Mouse (Mus musculus) limb, embryonic 13.5 days (tissue): ENCODE data around the gene Bax. TPM values are rescaled to one million over a fixed set of nuclear protein-coding genes. Genes with fewer than 3 reads are reported as not detected.
"Not testable (repeated sequence)": the region's sequence is repeated elsewhere in the genome, so short reads cannot be mapped to it uniquely, and the experiment has no call there.

Source experiments
- ATAC-seq: fragments of 200-750 bp; cut with Nextera tagmentation; 2 replicates; pipeline ENCODE4 v1.8.0; 2017; ENCODE audit warnings: low read depth, moderate number of reproducible peaks, moderate TSS enrichment; ENCODE audit not compliant: low FRiP score
- H3K27ac ChIP-seq: fragments of 300-500 bp; sonication (generic); 2 replicates; pipeline ENCODE4 v1.5.1; 2015; ENCODE audit warnings: inconsistent platforms, mild to moderate bottlenecking, moderate library complexity
- H3K27me3 ChIP-seq: fragments of 300-500 bp; sonication (generic); 2 replicates; pipeline ENCODE4 v1.6.1; 2015; ENCODE audit warnings: mild to moderate bottlenecking, inconsistent platforms
- H3K36me3 ChIP-seq: fragments of 300-500 bp; sonication (generic); 2 replicates; pipeline ENCODE4 v1.6.1; 2015; ENCODE audit warnings: inconsistent platforms, mild to moderate bottlenecking, moderate library complexity
- H3K4me1 ChIP-seq: fragments of 300-500 bp; sonication (generic); 2 replicates; pipeline ENCODE4 v1.6.1; 2015; ENCODE audit warnings: inconsistent platforms
- H3K4me2 ChIP-seq: fragments of 300-500 bp; sonication (generic); replicated peaks from 2 replicates; pipeline ENCODE4 v1.6.1; 2015; ENCODE audit warnings: inconsistent platforms, mild to moderate bottlenecking, moderate library complexity
- H3K4me3 ChIP-seq: fragments of 300-500 bp; sonication (generic); 2 replicates; pipeline ENCODE4 v1.5.1; 2015; ENCODE audit warnings: moderate library complexity, mild to moderate bottlenecking, inconsistent platforms
- H3K9ac ChIP-seq: fragments of 300-500 bp; sonication (generic); 2 replicates; pipeline ENCODE4 v1.6.1; 2015; ENCODE audit warnings: mild to moderate bottlenecking, inconsistent platforms
- H3K9me3 ChIP-seq: fragments of 300-500 bp; sonication (generic); 2 replicates; pipeline ENCODE4 v1.6.1; 2016; ENCODE audit warnings: inconsistent platforms
- WGBS: fragments of 180-500 bp; shearing (Covaris S2); methylation state at CpG from one replicate; pipeline ENCODE4 v1.1.7; 2015; 5-methylcytosine and 5-hydroxymethylcytosine counted together
- polyA plus RNA-seq: library from polyadenylated mRNA; unstranded; fragments of >200 nt; fragmentation: Nextera tagmentation; extraction: Ambion mirVana; gene quantifications from 2 replicates; pipeline ENCODE4 v1.2.1, GENCODE M21; 2015

Bax gene
- polyA plus RNA-seq, 1 experiment from 2014 or later, result 170 TPM

DNA sequence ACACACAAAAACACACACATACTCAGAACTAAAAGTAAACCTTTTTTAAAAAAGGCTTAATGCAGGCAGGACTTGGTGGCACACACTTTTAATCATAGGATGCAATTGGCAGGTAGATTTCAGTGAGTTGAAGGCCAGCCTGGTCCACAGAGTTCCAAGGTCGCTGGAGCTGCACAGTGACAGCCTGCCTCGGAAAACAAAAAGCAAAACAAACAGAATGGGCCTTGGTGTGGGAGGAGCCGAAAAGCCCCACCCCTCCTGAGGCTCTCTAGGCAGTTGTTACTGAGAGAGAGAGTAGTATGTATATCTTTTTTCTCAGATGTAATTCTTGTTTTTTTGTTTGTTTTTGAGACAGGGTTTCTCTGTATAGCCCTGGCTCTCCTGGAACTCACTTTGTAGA is 24.6 kb upstream of the Bax start:
- no peaks in the 10 kb centered on the region for H3K27me3 ChIP-seq
- H3K4me2 ChIP-seq, result peak overlapping the region; percentile 38
- 20% methylated on average over 3 of the region's 3 CpGs for WGBS
- no peak for ATAC-seq
- H3K27ac ChIP-seq, result no peak overlapping the region
- H3K4me3 ChIP-seq, result no peak overlapping the region
- H3K9ac ChIP-seq, result peak overlapping the region; percentile 31; the same call in 1 of the 2 replicates
- peaks cover 32% of the 10 kb centered on the region for H3K4me1 ChIP-seq
- H3K9me3 ChIP-seq, result no peaks in the 10 kb centered on the region
- H3K36me3 ChIP-seq, result peaks cover 44% of the 10 kb centered on the region

DNA sequence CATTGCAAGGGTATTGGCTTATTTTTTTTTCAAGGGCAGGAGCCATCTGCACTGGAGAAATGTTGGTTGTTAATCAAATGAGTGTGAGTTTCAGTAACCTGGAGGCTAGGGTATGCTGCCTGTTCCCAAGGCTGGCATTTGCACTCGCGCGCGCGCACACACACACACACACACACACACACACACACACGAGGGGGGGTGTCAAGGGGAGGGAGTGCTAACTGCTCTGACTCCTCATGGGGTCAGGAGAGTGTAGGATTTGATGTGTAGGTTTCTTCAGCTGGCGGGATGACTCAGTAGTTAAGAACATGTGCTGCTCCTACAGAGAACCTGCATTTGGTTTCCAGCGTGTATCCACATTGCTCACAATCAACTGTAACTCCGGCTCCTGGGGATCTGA is 24.1 kb upstream of the Bax start:
- ATAC-seq, result no peak
- no peak overlapping the region for H3K27ac ChIP-seq
- H3K4me2 ChIP-seq, result peak overlapping the region; percentile 38
- peaks cover 32% of the 10 kb centered on the region for H3K4me1 ChIP-seq
- WGBS, result 21% methylated on average over 9 of the region's 9 CpGs
- no peaks in the 10 kb centered on the region for H3K27me3 ChIP-seq
- peaks cover 40% of the 10 kb centered on the region for H3K36me3 ChIP-seq
- H3K4me3 ChIP-seq, result no peak overlapping the region
- no peaks in the 10 kb centered on the region for H3K9me3 ChIP-seq
- peak overlapping the region; percentile 31; the same call in 1 of the 2 replicates for H3K9ac ChIP-seq

DNA sequence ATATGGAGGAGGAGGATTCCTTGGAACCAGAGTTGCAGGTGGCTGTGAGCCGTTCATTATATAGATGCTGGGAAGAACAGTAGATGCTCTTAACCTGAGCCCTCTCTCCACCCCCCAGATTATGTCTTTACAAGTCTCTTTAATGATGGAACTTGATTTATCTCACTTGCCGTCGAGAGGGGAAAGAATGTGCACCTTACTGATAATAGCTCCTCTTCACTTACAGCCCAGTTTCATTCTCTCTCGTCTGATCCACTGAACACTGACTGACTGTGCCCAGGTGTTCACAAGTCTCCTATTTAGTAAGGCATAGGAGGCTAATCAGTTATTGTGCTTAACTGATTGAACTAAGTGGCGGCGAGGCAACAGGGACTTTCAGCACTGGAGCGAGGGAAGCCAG is 22.9 kb upstream of the Bax start:
- no peak for ATAC-seq
- 71% methylated on average over 7 of the region's 7 CpGs for WGBS
- H3K4me2 ChIP-seq, result peak overlapping the region; percentile 71; the same call in 1 of the 2 replicates
- no peaks in the 10 kb centered on the region for H3K9me3 ChIP-seq
- peaks cover 27% of the 10 kb centered on the region for H3K36me3 ChIP-seq
- H3K4me3 ChIP-seq, result no peak overlapping the region
- H3K4me1 ChIP-seq, result peaks cover 32% of the 10 kb centered on the region
- H3K9ac ChIP-seq, result no peak overlapping the region
- H3K27me3 ChIP-seq, result no peaks in the 10 kb centered on the region
- no peak overlapping the region for H3K27ac ChIP-seq

DNA sequence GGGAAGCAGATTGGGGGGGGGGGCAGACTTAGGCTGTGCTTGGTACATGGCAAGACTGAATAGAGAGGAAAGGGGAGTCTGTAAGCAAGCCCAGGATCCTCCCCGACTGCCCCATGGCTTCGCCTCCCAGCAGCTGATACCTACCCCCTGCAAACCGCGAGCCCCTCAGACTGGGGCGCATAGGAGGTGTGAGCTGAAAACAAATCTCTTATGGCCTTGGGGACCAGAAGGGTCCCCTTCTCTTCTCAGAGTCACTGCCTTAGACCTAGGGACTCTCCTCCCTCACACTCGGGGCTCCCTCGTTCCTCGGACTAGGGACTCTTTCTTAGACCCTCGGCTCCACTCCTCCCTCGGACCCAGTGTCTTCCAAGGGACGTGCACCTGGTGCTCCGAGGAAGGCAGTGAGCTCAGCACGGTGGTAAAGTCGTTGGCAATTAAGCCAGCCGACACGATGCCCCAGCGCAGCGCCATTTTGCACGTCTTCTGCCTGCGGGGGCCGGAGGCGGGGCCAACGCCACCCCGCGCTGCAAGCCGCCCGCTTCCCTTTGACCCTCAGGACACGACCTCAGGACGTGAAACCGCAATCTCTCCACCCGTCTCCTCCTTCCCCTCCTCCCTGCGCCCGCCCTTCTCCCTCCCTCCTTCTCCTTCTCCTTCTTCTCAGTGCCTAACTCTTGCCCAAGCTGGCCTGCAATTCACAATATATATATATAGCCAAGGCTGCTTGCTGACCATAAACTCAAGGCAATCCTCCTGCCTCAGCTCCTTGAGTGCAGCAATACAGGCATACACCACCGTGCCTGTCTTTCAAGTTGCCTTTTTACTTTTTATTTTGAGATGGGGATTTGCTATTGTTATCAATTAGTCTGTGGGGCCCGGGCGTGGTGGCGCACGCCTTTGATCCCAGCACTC is 21.9 kb upstream of the Bax start, which contains the start of gene Dhdh:
Dhdh (minus strand) TSS at position 513 of the 912 bp plus-strand sequence.
- Histone ChIP-seq H3K36me3 (peaks cover 17% of the 10 kb centered on the region), H3K4me3 (peak within 1 kb of the TSS; percentile 50), H3K27ac (peak within 1 kb of the TSS; percentile 71), H3K4me2 (peak within 1 kb of the TSS; percentile 71), H3K27me3 (no peaks in the 10 kb centered on the region), H3K9me3 (no peaks in the 10 kb centered on the region), H3K4me1 (peaks cover 32% of the 10 kb centered on the region), H3K9ac (peak within 1 kb of the TSS; percentile 65)
- peak; percentile 52 for ATAC-seq
- 10% methylated on average over 38 of the region's 38 CpGs for WGBS

DNA sequence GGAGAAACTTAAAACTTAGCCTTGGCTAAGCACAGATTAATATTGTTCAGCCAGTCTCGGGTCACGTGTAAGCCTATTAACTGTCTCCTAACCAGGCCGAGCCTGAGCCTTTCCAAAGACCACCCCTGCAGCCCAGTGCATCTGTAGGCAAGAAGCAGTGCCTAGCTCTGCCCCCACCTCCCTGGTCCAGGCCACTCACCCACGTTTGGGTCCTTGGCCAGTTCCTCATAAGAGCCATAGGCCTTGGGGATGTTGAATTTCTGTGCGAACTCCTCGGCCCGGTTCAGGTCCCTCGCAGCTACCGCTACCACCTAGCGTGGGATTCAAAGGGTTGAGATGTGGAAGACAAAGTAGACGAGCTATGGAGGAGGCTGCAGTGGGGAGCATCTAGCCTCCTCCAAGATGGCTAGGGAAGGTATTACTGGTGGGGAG is 21.2 kb upstream of the Bax start:
- Histone ChIP-seq H3K9me3 (no peaks in the 10 kb centered on the region), H3K9ac (peak overlapping the region; percentile 65), H3K4me3 (peak overlapping the region; percentile 50), H3K27ac (peak overlapping the region; percentile 71), H3K36me3 (peaks cover 10% of the 10 kb centered on the region), H3K27me3 (no peaks in the 10 kb centered on the region), H3K4me1 (peaks cover 32% of the 10 kb centered on the region), H3K4me2 (peak overlapping the region; percentile 71)
- WGBS, result 28% methylated on average over 11 of the region's 11 CpGs
- ATAC-seq, result peak; percentile 41; the same call in 1 of the 2 replicates

DNA sequence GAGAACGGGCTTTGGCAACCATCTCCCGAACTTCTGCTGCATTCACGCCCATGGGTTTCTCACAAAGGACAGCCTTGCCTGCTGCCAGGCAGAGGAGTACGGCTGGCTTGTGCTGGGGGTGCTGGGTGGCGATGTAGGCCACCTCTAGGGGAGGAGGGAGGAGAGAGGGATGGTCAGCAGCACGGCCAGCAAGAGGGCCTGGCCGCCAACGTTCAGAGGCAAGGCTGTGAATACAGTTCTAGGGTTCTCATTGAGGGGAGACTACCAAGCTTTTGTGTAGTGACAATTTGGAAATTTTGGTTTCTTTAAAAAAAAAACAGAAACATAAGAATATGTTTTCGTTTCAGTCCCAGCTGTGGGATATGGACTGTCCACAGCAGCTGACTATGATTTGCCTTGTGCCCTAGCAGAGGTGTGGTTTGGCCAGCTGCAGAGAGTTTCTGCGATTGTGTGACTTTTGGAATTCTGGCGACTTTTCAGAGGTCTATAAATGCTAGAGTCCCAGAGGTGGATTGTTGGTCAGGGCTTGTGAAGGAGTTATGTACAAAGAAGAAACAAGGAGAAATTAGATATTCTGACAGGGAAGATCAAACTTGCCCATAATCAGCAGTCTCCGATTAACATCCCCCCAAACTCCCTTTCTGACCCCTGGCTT is 20.2 kb upstream of the Bax start, which contains the start of gene Gm45808:
Gm45808 (minus strand) TSS at position 51 of the 655 bp plus-strand sequence.
- no peak for ATAC-seq
- Histone ChIP-seq H3K4me2 (no peak within 1 kb of the TSS), H3K9me3 (no peaks in the 10 kb centered on the region), H3K27ac (0 out of 2 replicates have a peak within 1 kb of the TSS, but pooled peaks have one; percentile 71), H3K36me3 (peaks cover 1% of the 10 kb centered on the region), H3K27me3 (no peaks in the 10 kb centered on the region), H3K9ac (no peak within 1 kb of the TSS), H3K4me3 (no peak within 1 kb of the TSS; the same call in 1 of the 2 replicates), H3K4me1 (peaks cover 32% of the 10 kb centered on the region)
- WGBS, result 81% methylated on average over 12 of the region's 12 CpGs

DNA sequence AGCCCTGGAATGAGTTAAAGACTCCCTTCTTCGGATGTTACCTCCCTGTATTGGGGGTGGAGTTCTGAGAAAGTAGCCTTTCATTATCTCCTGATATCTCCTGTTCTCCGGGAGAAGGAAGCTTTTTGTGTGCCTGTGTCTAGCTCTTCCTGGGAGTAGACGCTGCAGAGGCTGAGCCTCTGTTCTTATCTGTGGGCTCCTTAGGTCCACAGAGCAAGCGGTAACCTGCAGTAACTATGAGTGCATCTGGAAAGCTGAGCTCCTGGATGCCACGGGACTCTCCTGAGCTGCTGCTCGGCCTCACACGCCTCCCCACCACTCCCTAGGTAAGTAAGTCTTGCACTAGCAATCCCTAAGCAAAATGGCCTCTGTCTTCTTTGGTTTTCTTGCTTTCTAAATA is 19.5 kb upstream of the Bax start:
- Histone ChIP-seq H3K4me3 (no peak overlapping the region), H3K36me3 (no peaks in the 10 kb centered on the region), H3K27ac (no peak overlapping the region), H3K9me3 (no peaks in the 10 kb centered on the region), H3K4me2 (no peak overlapping the region), H3K27me3 (no peaks in the 10 kb centered on the region), H3K9ac (no peak overlapping the region), H3K4me1 (peaks cover 26% of the 10 kb centered on the region)
- 74% methylated on average over 7 of the region's 7 CpGs for WGBS
- ATAC-seq, result no peak

DNA sequence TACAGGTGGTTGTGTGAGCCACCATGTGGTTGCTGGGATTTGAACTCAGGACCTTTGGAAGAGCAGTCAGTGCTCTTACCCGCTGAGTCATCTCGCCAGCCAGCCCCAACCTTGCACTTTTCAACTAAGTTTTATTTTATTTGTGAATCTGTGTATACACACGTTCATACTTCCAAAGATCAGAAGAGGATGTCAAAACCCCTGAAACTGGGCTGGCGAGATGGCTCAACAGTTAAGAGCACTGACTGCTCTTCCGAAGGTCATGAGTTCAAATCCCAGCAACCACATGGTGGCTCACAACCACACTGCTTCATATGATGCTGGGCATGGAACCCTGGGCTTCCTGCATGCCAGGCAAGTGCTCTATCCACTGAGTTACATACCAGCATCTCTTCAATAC is 18.3 kb upstream of the Bax start:
- not testable (repeated sequence) for H3K27me3 ChIP-seq, H3K9ac ChIP-seq, H3K9me3 ChIP-seq, H3K36me3 ChIP-seq, H3K4me2 ChIP-seq, ATAC-seq, H3K4me3 ChIP-seq, H3K27ac ChIP-seq
- WGBS, result 94% methylated on average over 5 of the region's 5 CpGs
- peaks cover 20% of the 10 kb centered on the region; the same call in 1 of the 2 replicates for H3K4me1 ChIP-seq

DNA sequence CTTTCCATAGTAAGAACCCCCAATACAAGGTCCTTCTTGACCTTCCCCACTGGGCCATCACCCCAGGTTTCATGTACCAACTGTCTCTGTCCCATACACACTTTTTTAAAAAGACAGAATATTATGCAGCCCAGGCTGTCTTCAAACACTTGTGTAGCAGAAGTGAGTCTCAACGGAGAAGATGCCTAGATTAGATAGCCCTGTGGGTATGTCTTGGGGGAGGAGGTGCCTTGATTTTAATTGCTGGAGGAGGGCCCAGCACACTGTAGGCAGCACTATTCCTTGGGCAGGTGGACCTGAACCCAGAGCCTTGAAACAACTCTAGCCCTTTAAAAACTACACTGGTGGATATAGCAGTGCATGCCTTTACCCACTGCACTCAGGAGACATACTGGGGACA is 15.5 kb upstream of the Bax start:
- Histone ChIP-seq H3K4me1 (0 out of 2 replicates have a peak, but pooled peaks cover 4% of the 10 kb centered on the region), H3K27me3 (no peaks in the 10 kb centered on the region), H3K9me3 (no peaks in the 10 kb centered on the region), H3K36me3 (no peaks in the 10 kb centered on the region), H3K9ac (no peak overlapping the region), H3K4me3 (no peak overlapping the region), H3K4me2 (no peak overlapping the region), H3K27ac (no peak overlapping the region)
- ATAC-seq, result no peak
- WGBS, result 96% methylated on average over 1 of the region's 1 CpGs

DNA sequence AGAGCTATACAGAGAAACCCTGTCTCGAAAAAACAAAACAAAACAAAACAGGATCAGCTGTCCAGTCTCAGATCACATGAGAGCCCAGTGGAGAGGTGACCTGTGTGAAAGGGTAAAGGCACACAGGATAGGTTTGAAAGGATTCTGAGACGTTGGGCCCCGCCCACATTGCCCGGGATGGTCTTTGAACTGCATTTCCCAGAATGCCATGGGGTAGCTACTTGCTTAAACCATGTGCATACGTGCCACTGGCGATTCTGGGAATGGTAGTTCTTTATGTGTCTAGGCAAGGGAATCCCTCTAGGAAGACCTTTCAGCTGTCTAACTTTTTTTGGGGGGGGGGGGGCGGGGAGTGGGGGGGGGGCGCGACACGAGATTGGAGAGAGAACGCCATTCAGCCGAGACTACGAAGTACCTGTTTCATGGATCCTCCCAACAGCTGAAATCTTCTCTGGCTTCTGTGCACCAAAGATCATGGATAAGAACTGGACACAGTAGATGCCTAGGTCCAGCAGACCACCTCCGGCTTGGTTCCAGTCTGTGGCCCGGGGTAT is 14.8 kb upstream of the Bax start, which contains the start of gene Tulp2:
Tulp2 (plus strand) TSS at position 504 of the 554 bp plus-strand sequence.
- H3K4me1 ChIP-seq, result 0 out of 2 replicates have a peak, but pooled peaks cover 3% of the 10 kb centered on the region
- H3K27me3 ChIP-seq, result no peaks in the 10 kb centered on the region
- peak; percentile 80 for ATAC-seq

DNA sequence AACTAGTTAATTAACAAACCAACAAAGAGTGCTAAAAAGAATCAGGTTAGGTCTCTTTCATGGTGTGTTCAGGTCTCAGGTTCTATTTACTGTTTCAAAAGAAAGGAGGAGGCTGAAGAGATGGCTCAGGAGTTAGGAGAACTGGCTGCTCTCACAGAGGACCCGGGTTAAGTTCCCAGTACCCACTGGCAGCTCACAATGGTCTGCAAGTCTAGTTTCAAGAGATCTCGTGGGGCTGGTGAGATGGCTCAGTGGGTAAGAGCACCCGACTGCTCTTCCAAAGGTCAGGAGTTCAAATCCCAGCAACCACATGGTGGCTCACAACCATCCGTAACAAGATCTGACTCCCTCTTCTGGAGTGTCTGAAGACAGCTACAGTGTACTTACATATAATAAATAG is 13.6 kb upstream of the Bax start:
- not testable (repeated sequence) for H3K36me3 ChIP-seq, H3K27me3 ChIP-seq, H3K9ac ChIP-seq, H3K27ac ChIP-seq, H3K4me3 ChIP-seq, H3K4me1 ChIP-seq, H3K9me3 ChIP-seq, ATAC-seq, H3K4me2 ChIP-seq
- 79% methylated on average over 4 of the region's 4 CpGs for WGBS

More for the DNA sequence above, 14.8 kb upstream of the Bax start, which contains the start of gene Tulp2:
- H3K9me3 ChIP-seq, result no peaks in the 10 kb centered on the region
- no peak within 1 kb of the TSS for H3K4me3 ChIP-seq
- H3K4me2 ChIP-seq, result no peak within 1 kb of the TSS
- 49% methylated on average over 15 of the region's 15 CpGs for WGBS
- H3K36me3 ChIP-seq, result no peaks in the 10 kb centered on the region
- no peak within 1 kb of the TSS for H3K27ac ChIP-seq
- H3K9ac ChIP-seq, result no peak within 1 kb of the TSS

DNA sequence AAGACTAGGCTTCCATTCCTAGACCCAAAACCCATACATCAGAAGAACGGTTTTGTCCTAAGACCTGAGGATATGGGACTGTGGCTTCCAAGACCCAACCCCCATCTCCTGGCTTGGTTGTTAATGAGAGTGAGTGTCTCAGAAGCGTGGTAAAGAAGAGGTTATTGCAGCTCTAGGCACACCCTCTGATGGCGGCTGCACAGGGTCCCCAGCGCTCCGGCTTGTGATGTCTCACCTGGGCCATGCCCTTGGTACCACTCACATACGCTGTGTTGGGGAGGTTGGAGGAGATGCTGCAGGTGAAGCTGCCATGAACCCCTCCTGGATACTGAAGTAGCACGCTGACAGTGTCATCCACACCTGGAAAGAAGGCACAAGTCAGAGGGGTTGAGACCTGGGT is 12.1 kb upstream of the Bax start:
- no peaks in the 10 kb centered on the region for H3K9me3 ChIP-seq
- ATAC-seq, result no peak
- no peak overlapping the region for H3K9ac ChIP-seq
- H3K4me3 ChIP-seq, result no peak overlapping the region
- no peaks in the 10 kb centered on the region for H3K27me3 ChIP-seq
- H3K27ac ChIP-seq, result no peak overlapping the region
- H3K4me1 ChIP-seq, result 0 out of 2 replicates have a peak, but pooled peaks cover 3% of the 10 kb centered on the region
- H3K4me2 ChIP-seq, result no peak overlapping the region
- WGBS, result 88% methylated on average over 7 of the region's 7 CpGs
- H3K36me3 ChIP-seq, result no peaks in the 10 kb centered on the region
